20 mouse cellular contexts compared by ENCODE assay signal in the genomic region with DNA sequence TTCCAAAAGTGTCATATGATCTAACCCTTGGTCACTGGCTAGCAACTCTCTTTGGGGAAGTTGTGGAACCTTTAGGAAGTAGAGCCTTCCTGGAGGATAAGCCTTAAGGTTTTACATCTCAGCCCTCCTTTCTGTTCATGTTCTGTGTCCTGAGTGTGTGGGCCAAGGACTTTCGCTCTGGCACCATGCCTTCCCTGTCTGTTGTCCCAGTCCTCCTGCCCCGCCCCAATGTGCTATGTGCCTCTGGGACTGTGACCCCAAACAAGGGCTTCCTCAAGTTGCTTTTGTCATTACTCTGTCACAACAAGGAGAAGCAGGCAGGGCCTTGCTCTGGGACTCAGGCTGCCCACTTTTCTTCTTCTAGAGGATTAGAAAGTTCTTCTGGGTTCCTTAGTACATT. TPM values are rescaled to one million over a fixed set of nuclear protein-coding genes. Genes with fewer than 3 reads are reported as not detected.
DNase-seq lines count a peak whose midpoint lies in the region.
"Had no signal": no experiment of that assay in that cellular context is flagged by ENCODE, and none has a peak within 500 bp of the region (broad histone marks: within the 10 kb centered on the region; RNA-seq: fewer than 3 reads in every experiment).

No protein-coding gene starts in this region.

- DNase-seq in gastrocnemius, postnatal 14 days, result peak; percentile 22
- DNase-seq in gastrocnemius, postnatal 4 days (ENCODE audit: low spot score in 2 of 2), result no peak
- DNase-seq in lung, postnatal 10 days, result peak; percentile 15
- no peak for DNase-seq in lung, postnatal 14 days
- DNase-seq in heart, postnatal 25 days (ENCODE audit: low spot score), result peak; percentile 23
- no peak for DNase-seq in layer of hippocampus, adult 11-12 months (ENCODE audit: low spot score)
- no peak for DNase-seq in ovary, postnatal 36 days (ENCODE audit: low spot score)
- DNase-seq: adrenal gland, postnatal 10 days; cerebellum, adult 11 months; cerebellum, adult 9-10 months; cerebellum, postnatal 36 days; embryo, embryonic 11 days; kidney, adult 8-10 months; layer of hippocampus, adult 9-11 months; liver, embryonic 13.5 days; midbrain, embryonic 14.5 days; retina, postnatal 1 day; right cerebral cortex, postnatal 25 days; spleen, adult 18-20 months; thymus, postnatal 25 days had no signal

- intact Hi-C loops in gastrocnemius, postnatal 14 days (cut with DNase I; ENCODE audit: low total_unique reads), result no loop called here
- intact Hi-C loops in heart, postnatal 25 days (cut with DNase I), result loop anchor here (5.0 kb wide), 1 partner anchor 63 kb away; no protein-coding TSS in a partner anchor

RNA-seq across cellular contexts. Expression of a gene that starts 42.9 kb away (rescaled TPM):
- 1 to 10 TPM; 7.3 to 8.8 TPM for total RNA-seq in gastrocnemius, postnatal 14 days (2021)
- 10 to 100 TPM; 26.3 to 27.1 TPM for total RNA-seq in gastrocnemius, postnatal 4 days (2021)
- 1 to 10 TPM; 3.8 to 4.5 TPM for total RNA-seq in heart, postnatal 25 days (2021)

Comparison
In these comparisons a context has a peak if more than half of its experiments do, and no peak if none do; other contexts are left out.
1. DNase-seq: peak in gastrocnemius, postnatal 14 days (single experiment), lung, postnatal 10 days (single experiment) and heart, postnatal 25 days (single experiment); none in gastrocnemius, postnatal 4 days (0 of 2), lung, postnatal 14 days (single experiment), layer of hippocampus, adult 11-12 months (single experiment) and ovary, postnatal 36 days (single experiment).